Mouse (Mus musculus): ENCODE measurements around the gene Sgip1.

Sgip1 gene

GRCm38 (mm10) chr4:102977778-102978321, 236.8 kb downstream of the Sgip1 start:
- DNase-seq (ENCODE audit: low spot score) = peak; percentile 31

- DNase-seq (ENCODE audit: low spot score) = peak; percentile 46
These were observed 237.3 kb downstream of the Sgip1 start, which contains the start of gene Tctex1d1 for GRCm38 (mm10) chr4:102978440-102978839. Gene Tctex1d1 (plus strand): TSS chr4:102978606.

GRCm38 (mm10) chr4:102979385-102979784, 238.3 kb downstream of the Sgip1 start:
- DNase-seq (ENCODE audit: low spot score) = no peak

GRCm38 (mm10) chr4:102981709-102982108, 240.6 kb downstream of the Sgip1 start:
- DNase-seq (ENCODE audit: low spot score) = no peak

GRCm38 (mm10) chr4:102986173-102986572, 245.1 kb downstream of the Sgip1 start:
- no peak for DNase-seq (ENCODE audit: low spot score)

GRCm38 (mm10) chr4:102986917-102987316, 245.8 kb downstream of the Sgip1 start:
- peak; percentile 87 for DNase-seq (ENCODE audit: low spot score)

- no peak for DNase-seq (ENCODE audit: low spot score)
These were observed 246.2 kb downstream of the Sgip1 start for GRCm38 (mm10) chr4:102987325-102987724.

- DNase-seq (ENCODE audit: low spot score) = no peak
These were observed 246.7 kb downstream of the Sgip1 start for GRCm38 (mm10) chr4:102987756-102988155.

GRCm38 (mm10) chr4:102988526-102988925, 247.4 kb downstream of the Sgip1 start:
- no peak for DNase-seq (ENCODE audit: low spot score)

GRCm38 (mm10) chr4:102989391-102989790, 248.3 kb downstream of the Sgip1 start:
- DNase-seq (ENCODE audit: low spot score) = no peak

GRCm38 (mm10) chr4:102990016-102990415, 248.9 kb downstream of the Sgip1 start:
- DNase-seq (ENCODE audit: low spot score) = no peak

- no peak for DNase-seq (ENCODE audit: low spot score)
These were observed 249.7 kb downstream of the Sgip1 start for GRCm38 (mm10) chr4:102990595-102991340.

- DNase-seq (ENCODE audit: low spot score) = no peak
These were observed 250.6 kb downstream of the Sgip1 start for GRCm38 (mm10) chr4:102991685-102992084.

- no peak for DNase-seq (ENCODE audit: low spot score)
These were observed 263.6 kb downstream of the Sgip1 start for GRCm38 (mm10) chr4:103004681-103005080.

- peak; percentile 64 for DNase-seq (ENCODE audit: low spot score)
These were observed 264.3 kb downstream of the Sgip1 start for GRCm38 (mm10) chr4:103005190-103005945.

- DNase-seq (ENCODE audit: low spot score) = no peak
These were observed 265.2 kb downstream of the Sgip1 start for GRCm38 (mm10) chr4:103006266-103006665.

- no peak for DNase-seq (ENCODE audit: low spot score)
These were observed 265.9 kb downstream of the Sgip1 start for GRCm38 (mm10) chr4:103006943-103007418.

- no peak for DNase-seq (ENCODE audit: low spot score)
These were observed 269.6 kb downstream of the Sgip1 start for GRCm38 (mm10) chr4:103010734-103011133.

GRCm38 (mm10) chr4:103011823-103012222, 270.7 kb downstream of the Sgip1 start:
- DNase-seq (ENCODE audit: low spot score) = peak; percentile 65

- peak; percentile 60 for DNase-seq (ENCODE audit: low spot score)
These were observed 272.4 kb downstream of the Sgip1 start for GRCm38 (mm10) chr4:103013490-103013889.
